Mouse (Mus musculus): ENCODE data around the gene Eef1a1. TPM values are rescaled to one million over a fixed set of nuclear protein-coding genes. Genes with fewer than 3 reads are reported as not detected.
A peak's percentile ranks its signal among the peaks of the same experiment; 100 is the strongest.
"Not testable (repeated sequence)": the region's sequence is repeated elsewhere in the genome, so short reads cannot be mapped to it uniquely, and the experiment has no call there.

Eef1a1 gene
- polyA plus RNA-seq, 1 experiment from 2014 or later = 3,185 TPM

DNA sequence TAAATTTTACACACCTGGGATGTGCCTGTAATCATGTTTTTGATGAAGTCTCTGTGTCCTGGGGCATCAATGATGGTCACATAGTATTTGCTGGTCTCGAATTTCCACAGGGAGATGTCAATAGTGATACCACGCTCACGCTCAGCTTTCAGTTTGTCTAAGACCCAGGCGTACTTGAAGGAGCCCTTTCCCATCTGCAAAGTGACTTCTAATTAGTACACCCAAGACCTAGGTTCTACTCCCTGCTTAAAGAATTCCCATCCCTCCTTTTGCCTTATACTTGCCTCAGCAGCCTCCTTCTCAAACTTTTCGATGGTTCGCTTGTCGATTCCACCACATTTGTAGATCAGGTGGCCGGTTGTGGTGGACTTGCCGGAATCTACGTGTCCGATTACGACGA, 8.7 kb downstream of the Eef1a1 start:
- not testable (repeated sequence) for H3K9me3 ChIP-seq; H3K27me3 ChIP-seq (ENCODE audit: insufficient read depth, poor library complexity, severe bottlenecking); H3K4me1 ChIP-seq; DNase-seq (ENCODE audit: low spot score)
- under 1% methylated on average over 13 of the region's 13 CpGs for WGBS
- Histone ChIP-seq H3K4me3 (peak overlapping the region; percentile 87), H3K36me3 (peaks cover 40% of the 10 kb centered on the region), H3K27ac (peak overlapping the region; percentile 99)

DNA sequence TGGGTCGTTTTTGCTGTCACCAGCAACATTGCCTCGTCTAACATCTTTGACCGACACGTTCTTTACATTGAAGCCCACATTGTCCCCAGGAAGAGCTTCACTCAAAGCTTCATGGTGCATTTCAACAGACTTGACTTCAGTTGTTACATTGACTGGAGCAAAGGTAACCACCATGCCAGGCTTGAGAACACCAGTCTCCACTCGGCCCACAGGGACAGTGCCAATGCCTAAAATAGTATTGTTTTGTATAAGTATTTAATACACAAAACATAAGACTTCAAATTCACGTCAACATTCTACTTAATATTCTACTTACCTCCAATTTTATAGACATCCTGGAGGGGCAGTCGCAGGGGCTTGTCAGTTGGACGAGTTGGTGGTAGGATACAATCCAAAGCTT, 9.6 kb downstream of the Eef1a1 start:
- not testable (repeated sequence) for H3K27me3 ChIP-seq (ENCODE audit: insufficient read depth, poor library complexity, severe bottlenecking); H3K9me3 ChIP-seq; H3K4me1 ChIP-seq; DNase-seq (ENCODE audit: low spot score); H3K27ac ChIP-seq
- Histone ChIP-seq H3K4me3 (peak overlapping the region; percentile 87), H3K36me3 (peaks cover 47% of the 10 kb centered on the region)
- 39% methylated on average over 8 of the region's 8 CpGs for WGBS

DNA sequence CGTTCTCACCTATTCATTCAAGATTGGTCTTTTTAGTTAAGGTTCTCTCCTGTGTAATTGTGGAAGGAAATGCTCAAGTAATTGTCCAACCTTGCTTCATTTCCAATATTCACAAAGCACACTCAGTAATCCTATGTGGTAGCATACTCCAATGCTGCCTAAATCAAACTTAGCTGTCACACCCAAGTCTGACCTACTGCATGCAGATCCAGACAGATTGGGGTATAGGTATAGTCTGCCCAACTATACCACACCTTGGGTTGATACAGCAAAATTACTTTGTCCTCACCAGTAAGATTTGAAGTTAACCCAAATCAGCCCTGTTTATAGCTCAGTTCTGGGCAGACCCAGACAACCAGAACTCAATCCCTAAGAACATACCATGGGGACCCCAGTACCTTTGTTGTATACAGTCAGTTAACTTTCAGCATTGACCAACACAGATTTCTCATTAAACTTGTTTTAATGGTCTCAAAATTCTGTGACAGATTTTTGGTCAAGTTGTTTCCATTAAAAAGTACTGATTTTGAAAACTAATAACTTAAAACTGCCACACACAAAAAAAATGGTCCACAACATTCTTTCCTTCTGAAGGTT, 10.8 kb downstream of the Eef1a1 start:
- not testable (repeated sequence) for H3K4me3 ChIP-seq; H3K27ac ChIP-seq; DNase-seq (ENCODE audit: low spot score); H3K4me1 ChIP-seq; H3K9me3 ChIP-seq; H3K27me3 ChIP-seq (ENCODE audit: insufficient read depth, poor library complexity, severe bottlenecking)
- H3K36me3 ChIP-seq = peaks cover 58% of the 10 kb centered on the region
- WGBS = 51% methylated on average over 1 of the region's 1 CpGs

DNA sequence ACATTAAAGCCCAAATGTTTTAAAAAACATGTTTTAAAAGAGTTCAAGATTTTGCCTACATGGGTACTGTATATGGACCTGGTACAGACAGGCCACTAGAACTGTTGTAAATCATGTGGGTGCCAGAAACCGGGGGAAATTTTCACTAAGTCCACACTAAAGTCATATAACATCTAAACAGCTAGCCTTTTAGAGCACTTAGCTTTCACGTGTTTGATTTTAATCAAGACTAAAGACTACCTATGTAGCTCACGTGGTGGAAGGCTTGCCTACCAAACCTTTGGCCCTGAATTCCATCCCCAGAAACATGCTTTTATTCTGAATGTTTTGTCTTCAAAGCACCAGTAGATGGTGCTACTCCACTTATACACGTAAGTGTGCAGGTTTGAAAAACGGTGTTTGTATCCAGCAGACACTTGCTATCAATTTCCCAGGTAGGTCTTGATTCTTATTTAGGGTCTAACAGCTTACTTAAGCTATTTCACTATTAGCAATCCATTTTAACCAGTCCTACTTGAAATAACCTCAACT, 11.9 kb downstream of the Eef1a1 start:
- WGBS = 5% methylated on average over 5 of the region's 5 CpGs
- H3K27me3 ChIP-seq (ENCODE audit: insufficient read depth, poor library complexity, severe bottlenecking) = no peaks in the 10 kb centered on the region
- H3K9me3 ChIP-seq = no peaks in the 10 kb centered on the region
- DNase-seq (ENCODE audit: low spot score) = no peak
- 0 out of 2 replicates have a peak, but pooled peaks cover 3% of the 10 kb centered on the region for H3K4me1 ChIP-seq
- H3K27ac ChIP-seq = no peak overlapping the region
- H3K4me3 ChIP-seq = no peak overlapping the region
- peaks cover 67% of the 10 kb centered on the region for H3K36me3 ChIP-seq

DNA sequence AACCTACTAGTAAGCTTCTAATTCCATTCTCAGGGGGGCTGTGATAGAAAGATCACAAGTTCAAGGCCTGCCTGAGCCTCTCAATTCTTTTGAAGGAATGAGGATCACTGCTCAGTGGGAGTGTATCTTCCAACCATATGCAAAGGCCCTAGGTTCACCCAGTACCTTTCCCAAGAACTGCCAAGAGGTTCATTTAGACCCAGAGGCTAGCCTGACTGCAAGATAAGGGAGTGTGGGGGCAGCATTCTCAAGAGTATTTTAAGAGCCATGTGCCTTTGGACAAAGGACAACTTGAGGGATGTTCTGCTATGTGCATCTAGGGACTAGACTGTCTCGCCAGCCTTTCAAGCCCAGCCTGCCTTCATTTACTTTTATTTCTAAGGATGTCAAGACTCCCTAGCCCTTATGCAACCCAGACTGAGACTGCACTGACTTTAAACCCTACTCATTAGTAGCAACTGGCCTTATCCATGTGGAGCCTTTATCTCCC, 12.4 kb downstream of the Eef1a1 start:
- no peak for DNase-seq (ENCODE audit: low spot score)
- peaks cover 72% of the 10 kb centered on the region for H3K36me3 ChIP-seq
- H3K27me3 ChIP-seq (ENCODE audit: insufficient read depth, poor library complexity, severe bottlenecking) = no peaks in the 10 kb centered on the region
- H3K4me1 ChIP-seq = 0 out of 2 replicates have a peak, but pooled peaks cover 3% of the 10 kb centered on the region
- no peaks in the 10 kb centered on the region for H3K9me3 ChIP-seq
- whole genome bisulfite sequencing = 16% methylated on average over 1 of the region's 1 CpGs
- H3K27ac ChIP-seq = no peak overlapping the region
- no peak overlapping the region for H3K4me3 ChIP-seq

DNA sequence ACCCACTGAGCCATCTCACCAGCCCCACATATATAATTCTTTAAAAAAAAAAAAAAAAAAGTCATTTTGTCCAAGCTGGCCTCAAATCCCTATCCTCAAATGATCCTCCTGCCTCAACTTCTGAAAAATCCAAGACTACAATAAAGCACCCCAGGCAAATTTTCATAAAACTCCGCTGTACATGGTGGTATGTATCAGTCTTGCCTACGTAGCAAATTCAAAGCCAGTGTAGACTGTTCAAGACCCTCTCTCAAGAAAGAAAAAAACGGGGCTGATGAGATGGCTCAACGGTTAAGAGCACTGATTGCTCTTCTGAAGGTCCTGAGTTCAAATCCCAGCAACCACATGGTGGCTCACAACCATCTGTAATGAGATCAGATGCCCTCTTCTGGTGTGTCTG, 13.1 kb downstream of the Eef1a1 start:
- Histone ChIP-seq H3K4me3 (no peak overlapping the region), H3K4me1 (0 out of 2 replicates have a peak, but pooled peaks cover 3% of the 10 kb centered on the region), H3K27ac (no peak overlapping the region), H3K9me3 (no peaks in the 10 kb centered on the region), H3K36me3 (peaks cover 75% of the 10 kb centered on the region), H3K27me3 (ENCODE audit: insufficient read depth, poor library complexity, severe bottlenecking) (no peaks in the 10 kb centered on the region)
- 83% methylated on average over 4 of the region's 4 CpGs for WGBS
- no peak for DNase-seq (ENCODE audit: low spot score)

DNA sequence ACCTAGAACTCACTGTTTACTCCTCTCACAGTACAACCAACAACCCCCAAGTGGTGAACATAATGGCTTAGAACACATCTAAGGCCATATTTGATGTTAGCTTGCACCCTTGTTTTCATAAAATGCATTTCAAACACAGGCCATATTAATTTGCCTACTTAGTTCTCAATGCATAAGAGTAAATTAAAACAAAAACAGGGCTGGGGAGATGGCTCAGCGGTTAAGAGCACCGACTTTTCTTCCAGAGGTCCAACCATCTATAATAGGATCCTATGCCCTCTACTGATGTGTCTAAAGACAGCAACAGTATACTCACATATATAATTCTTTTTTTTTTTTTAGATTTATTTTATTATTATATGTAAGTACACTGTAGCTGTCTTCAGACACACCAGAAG, 13.6 kb downstream of the Eef1a1 start:
- DNase-seq (ENCODE audit: low spot score) = no peak
- Histone ChIP-seq H3K4me3 (no peak overlapping the region), H3K36me3 (peaks cover 75% of the 10 kb centered on the region), H3K27ac (no peak overlapping the region), H3K9me3 (no peaks in the 10 kb centered on the region), H3K27me3 (ENCODE audit: insufficient read depth, poor library complexity, severe bottlenecking) (no peaks in the 10 kb centered on the region), H3K4me1 (0 out of 2 replicates have a peak, but pooled peaks cover 3% of the 10 kb centered on the region)
- WGBS = 93% methylated on average over 2 of the region's 2 CpGs

DNA sequence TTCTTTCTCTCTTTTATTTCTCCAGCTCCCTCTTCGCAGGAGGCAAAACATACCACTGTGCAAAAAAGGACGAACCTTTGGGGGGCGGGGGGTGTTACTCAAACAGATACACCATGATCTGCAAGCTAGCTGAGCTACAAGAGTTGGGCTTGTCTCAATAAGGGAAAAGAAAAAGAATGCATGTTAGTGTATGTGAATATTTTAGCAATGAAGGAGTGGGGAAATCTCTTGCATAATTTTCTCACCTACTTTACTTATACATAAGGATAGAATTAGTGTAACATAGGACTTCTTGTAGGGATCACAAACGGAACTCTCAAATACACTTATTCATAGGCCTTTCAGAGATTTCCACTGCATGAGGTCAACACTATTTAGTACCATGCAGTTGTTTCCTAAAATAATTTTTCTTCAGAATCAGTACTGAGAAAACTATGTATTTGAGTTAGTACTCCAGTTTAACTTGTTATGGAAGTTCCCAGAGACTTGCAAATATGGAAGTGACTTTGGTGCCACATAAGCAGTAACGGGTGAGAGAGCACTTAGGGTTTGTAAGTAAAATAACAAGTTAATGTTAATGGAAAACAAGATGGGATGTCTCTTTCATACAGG, 14.1 kb downstream of the Eef1a1 start:
- peaks cover 77% of the 10 kb centered on the region for H3K36me3 ChIP-seq

DNA sequence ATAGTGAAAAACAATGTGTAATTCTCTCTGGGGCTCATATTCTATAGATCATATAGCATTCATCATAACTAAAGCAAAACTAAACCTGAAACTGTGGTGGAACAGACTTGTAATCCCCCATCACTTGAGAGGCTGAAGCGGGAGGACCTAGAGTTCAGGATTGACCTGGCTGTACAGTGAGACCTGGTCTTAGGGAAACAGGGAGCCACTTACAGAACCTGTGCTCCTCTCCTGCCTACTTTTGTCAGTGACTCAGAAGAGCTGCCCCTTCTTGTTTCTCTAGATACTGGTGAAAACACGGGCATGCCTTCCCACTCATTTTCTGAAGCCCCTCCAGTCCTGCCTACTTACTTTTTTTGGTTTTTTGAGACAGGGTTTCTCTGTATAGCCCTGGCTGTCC, 14.7 kb downstream of the Eef1a1 start:
- DNase-seq (ENCODE audit: low spot score) = no peak
- no peak overlapping the region for H3K27ac ChIP-seq
- no peaks in the 10 kb centered on the region for H3K4me1 ChIP-seq
- no peak overlapping the region for H3K4me3 ChIP-seq
- H3K36me3 ChIP-seq = peaks cover 74% of the 10 kb centered on the region
- 79% methylated on average over 2 of the region's 2 CpGs for WGBS
- H3K9me3 ChIP-seq = no peaks in the 10 kb centered on the region
- no peaks in the 10 kb centered on the region for H3K27me3 ChIP-seq (ENCODE audit: insufficient read depth, poor library complexity, severe bottlenecking)

More for the DNA sequence above, 14.1 kb downstream of the Eef1a1 start:
- DNase-seq (ENCODE audit: low spot score) = no peak
- Histone ChIP-seq H3K9me3 (no peaks in the 10 kb centered on the region), H3K27ac (no peak overlapping the region), H3K4me1 (0 out of 2 replicates have a peak, but pooled peaks cover 3% of the 10 kb centered on the region), H3K4me3 (no peak overlapping the region), H3K27me3 (ENCODE audit: insufficient read depth, poor library complexity, severe bottlenecking) (no peaks in the 10 kb centered on the region)
- WGBS = 90% methylated on average over 5 of the region's 5 CpGs

DNA sequence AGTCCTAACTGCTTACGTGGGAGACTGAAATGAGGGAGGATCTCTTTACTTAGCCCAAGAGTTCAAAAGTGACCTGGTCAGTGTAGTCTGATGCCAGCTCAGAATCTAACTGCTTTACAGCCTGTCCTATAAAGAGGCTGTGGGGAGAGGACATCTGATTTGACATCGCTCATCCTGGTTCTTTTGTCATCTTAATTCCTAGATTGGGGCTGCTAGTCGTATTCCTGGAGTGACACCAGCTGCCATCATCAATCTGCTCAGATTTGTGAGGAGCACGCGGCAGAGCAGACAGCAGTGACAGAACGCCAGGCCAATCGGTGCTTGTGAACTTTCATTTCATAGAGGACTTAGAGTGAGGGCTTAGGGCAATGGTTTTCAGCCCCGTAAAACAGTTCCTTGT, 15.4 kb downstream of the Eef1a1 start:
- no peak overlapping the region for H3K4me3 ChIP-seq
- peaks cover 74% of the 10 kb centered on the region for H3K36me3 ChIP-seq
- DNase-seq (ENCODE audit: low spot score) = no peak
- H3K9me3 ChIP-seq = no peaks in the 10 kb centered on the region
- no peaks in the 10 kb centered on the region for H3K4me1 ChIP-seq
- no peaks in the 10 kb centered on the region for H3K27me3 ChIP-seq (ENCODE audit: insufficient read depth, poor library complexity, severe bottlenecking)
- WGBS = 87% methylated on average over 8 of the region's 8 CpGs
- no peak overlapping the region for H3K27ac ChIP-seq

DNA sequence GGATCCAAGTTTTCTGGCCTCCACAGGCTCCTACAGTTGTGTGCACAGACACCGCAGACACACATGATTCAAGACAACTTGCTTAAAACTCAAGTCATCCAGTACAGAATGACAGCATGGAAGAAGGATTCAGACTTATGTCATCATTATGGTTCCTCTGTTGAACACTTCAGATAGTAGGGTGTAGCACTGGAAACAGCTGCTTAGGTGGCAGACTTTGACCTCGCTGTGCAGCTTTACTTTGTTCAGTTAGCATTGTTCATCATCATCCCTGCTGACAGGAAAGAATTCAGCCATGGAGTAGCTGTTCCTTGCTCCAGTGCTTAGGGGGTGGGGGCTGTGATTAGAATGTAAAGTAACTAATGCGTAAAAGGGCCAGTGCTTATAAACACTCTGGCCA, 23.2 kb downstream of the Eef1a1 start:
- Histone ChIP-seq H3K4me1 (no peaks in the 10 kb centered on the region), H3K4me3 (no peak overlapping the region), H3K9me3 (no peaks in the 10 kb centered on the region), H3K27me3 (ENCODE audit: insufficient read depth, poor library complexity, severe bottlenecking) (no peaks in the 10 kb centered on the region), H3K36me3 (peaks cover 82% of the 10 kb centered on the region), H3K27ac (no peak overlapping the region)
- DNase-seq (ENCODE audit: low spot score) = no peak
- WGBS = 84% methylated on average over 3 of the region's 3 CpGs

DNA sequence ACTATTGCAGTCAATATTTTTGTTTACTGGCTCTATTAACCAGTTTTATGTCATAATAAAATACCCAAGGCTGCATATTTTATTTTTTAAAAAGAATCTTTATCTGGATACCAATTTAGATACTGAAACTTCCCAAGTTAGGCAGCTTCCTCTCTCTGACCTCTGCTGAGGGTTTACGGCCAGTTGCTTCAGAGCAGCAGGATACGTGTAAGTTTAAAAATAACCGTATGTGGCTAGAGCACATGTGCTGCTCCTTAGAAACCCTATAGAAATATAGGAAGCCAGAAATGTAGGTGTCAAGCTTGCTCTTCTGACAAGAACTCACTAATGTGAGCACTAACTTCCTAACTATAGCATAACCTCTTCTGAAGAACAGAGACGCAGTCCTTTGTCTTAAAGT, 25.6 kb downstream of the Eef1a1 start:
- WGBS = 83% methylated on average over 4 of the region's 4 CpGs
- Histone ChIP-seq H3K4me1 (no peaks in the 10 kb centered on the region), H3K27me3 (ENCODE audit: insufficient read depth, poor library complexity, severe bottlenecking) (no peaks in the 10 kb centered on the region), H3K36me3 (peaks cover 84% of the 10 kb centered on the region), H3K27ac (no peak overlapping the region), H3K9me3 (no peaks in the 10 kb centered on the region), H3K4me3 (no peak overlapping the region)
- DNase-seq (ENCODE audit: low spot score) = no peak

DNA sequence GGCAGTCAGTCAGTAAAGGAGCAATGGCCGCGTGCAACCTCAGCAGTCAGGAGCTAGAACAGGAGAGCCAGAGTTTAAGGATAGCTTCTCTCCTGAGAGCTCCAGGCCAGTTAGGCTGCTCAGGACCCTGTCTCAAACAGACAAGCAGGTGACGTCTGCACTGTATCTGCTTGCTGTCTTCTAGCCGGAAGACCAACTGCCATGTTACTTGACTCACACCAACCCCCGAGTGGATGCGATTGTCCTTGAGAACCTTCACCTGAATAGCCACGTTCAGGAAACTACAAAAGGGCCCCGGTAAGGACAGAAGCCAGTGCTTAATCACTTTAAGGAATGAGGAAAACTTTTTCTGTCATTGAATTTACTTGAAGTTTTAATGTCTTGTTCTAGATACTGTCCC, 31.9 kb downstream of the Eef1a1 start:
- peaks cover 78% of the 10 kb centered on the region for H3K36me3 ChIP-seq
- no peak for DNase-seq (ENCODE audit: low spot score)
- no peak overlapping the region for H3K4me3 ChIP-seq
- H3K27me3 ChIP-seq (ENCODE audit: insufficient read depth, poor library complexity, severe bottlenecking) = no peaks in the 10 kb centered on the region
- no peaks in the 10 kb centered on the region for H3K9me3 ChIP-seq
- 85% methylated on average over 8 of the region's 8 CpGs for WGBS
- H3K4me1 ChIP-seq = no peaks in the 10 kb centered on the region
- no peak overlapping the region for H3K27ac ChIP-seq

Measured in heart, embryonic 10.5 days (tissue).